Mouse (Mus musculus) forebrain, embryonic 14.5 days (tissue): ENCODE results near the gene Atg5. TPM values are rescaled to one million over a fixed set of nuclear protein-coding genes. Genes with fewer than 3 reads are reported as not detected.

Experiments
- ATAC-seq: fragments of 200-750 bp; cut with Nextera tagmentation; 2 replicates; pipeline ENCODE4 v1.8.0; 2017; ENCODE audit warnings: mild to moderate bottlenecking, moderate library complexity
- DNase-seq: peaks from one replicate; pipeline ENCODE4 v3.0.0-alpha.2; 2015; ENCODE audit warnings: low spot score
- H3K27ac ChIP-seq: fragments of 300-500 bp; sonication (generic); 2 replicates; pipeline ENCODE4 v1.5.1; 2014; ENCODE audit warnings: low read depth, mild to moderate bottlenecking, control low read depth, low read length, moderate library complexity
- H3K27me3 ChIP-seq: fragments of 300-500 bp; sonication (generic); replicated peaks from 2 replicates; pipeline ENCODE4 v1.6.1; 2014; ENCODE audit warnings: low read length, control low read depth, mixed read lengths; ENCODE audit not compliant: control insufficient read depth, insufficient read depth
- H3K36me3 ChIP-seq: fragments of 300-500 bp; sonication (generic); 2 replicates; pipeline ENCODE4 v1.6.1; 2014; ENCODE audit warnings: low read length, control low read depth; ENCODE audit not compliant: control insufficient read depth, insufficient read depth
- H3K4me1 ChIP-seq: fragments of 300-500 bp; sonication (generic); 2 replicates; pipeline ENCODE4 v1.6.1; 2014; ENCODE audit warnings: antibody characterized with exemption, low read length, control low read depth; ENCODE audit not compliant: control insufficient read depth, insufficient read depth
- H3K4me2 ChIP-seq: fragments of 300-500 bp; sonication (generic); 2 replicates; pipeline ENCODE4 v1.6.1; 2014; ENCODE audit warnings: mild to moderate bottlenecking, control low read depth, low read length
- H3K4me3 ChIP-seq: fragments of 300-500 bp; sonication (generic); 2 replicates; pipeline ENCODE4 v1.5.1; 2014; ENCODE audit warnings: low read depth, low read length, control low read depth
- H3K9ac ChIP-seq: fragments of 300-500 bp; sonication (generic); 2 replicates; pipeline ENCODE4 v1.6.1; 2014; ENCODE audit warnings: mild to moderate bottlenecking, low read length, control low read depth, moderate library complexity
- H3K9me3 ChIP-seq: fragments of 300-500 bp; sonication (generic); replicated peaks from 2 replicates; pipeline ENCODE4 v1.6.1; 2016; ENCODE audit warnings: low read length, control low read depth, mixed read lengths; ENCODE audit not compliant: control insufficient read depth
- WGBS: fragments of 180-500 bp; shearing (Covaris S2); extraction: QIAGEN DNeasy Blood & Tissue Kit; methylation state at CpG from one replicate; pipeline ENCODE4 v1.1.7; 2014; 5-methylcytosine and 5-hydroxymethylcytosine counted together
- polyA plus RNA-seq: library from polyadenylated mRNA; unstranded; fragments of >200 nt; fragmentation: Nextera tagmentation; extraction: Ambion mirVana; gene quantifications from 2 replicates; pipeline ENCODE4 v1.2.1, GENCODE M21; 2014

Atg5 gene
- polyA plus RNA-seq, 1 experiment from 2014 or later: 56.2 TPM

- Histone ChIP-seq H3K36me3 (no peaks in the 10 kb centered on the region), H3K27me3 (no peaks in the 10 kb centered on the region), H3K4me2 (peak overlapping the region; percentile 70), H3K9ac (peak overlapping the region; percentile 90; the same call in 1 of the 2 replicates), H3K4me3 (peak overlapping the region; percentile 91), H3K27ac (no peak overlapping the region), H3K9me3 (no peaks in the 10 kb centered on the region), H3K4me1 (peaks cover 16% of the 10 kb centered on the region)
- DNase-seq (no peak), ATAC-seq (no peak)
- 59% methylated on average over 2 of the region's 2 CpGs for WGBS
These were observed 1.1 kb downstream of the Atg5 start for GRCm38 (mm10) chr10:44269211-44269610.

- ATAC-seq (no peak), DNase-seq (no peak)
- Histone ChIP-seq H3K27ac (no peak overlapping the region), H3K9me3 (no peaks in the 10 kb centered on the region), H3K4me2 (no peak overlapping the region), H3K9ac (no peak overlapping the region), H3K36me3 (peaks cover 12% of the 10 kb centered on the region), H3K4me3 (no peak overlapping the region), H3K4me1 (no peaks in the 10 kb centered on the region), H3K27me3 (no peaks in the 10 kb centered on the region)
- WGBS: 82% methylated on average over 1 of the region's 1 CpGs
These were observed 14.2 kb downstream of the Atg5 start for GRCm38 (mm10) chr10:44282323-44282722.

- Histone ChIP-seq H3K9ac (no peak overlapping the region), H3K27ac (no peak overlapping the region), H3K9me3 (no peaks in the 10 kb centered on the region), H3K36me3 (peaks cover 22% of the 10 kb centered on the region), H3K27me3 (no peaks in the 10 kb centered on the region), H3K4me2 (no peak overlapping the region), H3K4me1 (no peaks in the 10 kb centered on the region), H3K4me3 (no peak overlapping the region)
- ATAC-seq (no peak), DNase-seq (no peak)
- WGBS: 78% methylated on average over 1 of the region's 1 CpGs
These were observed 16.9 kb downstream of the Atg5 start for GRCm38 (mm10) chr10:44285106-44285505.

DNA sequence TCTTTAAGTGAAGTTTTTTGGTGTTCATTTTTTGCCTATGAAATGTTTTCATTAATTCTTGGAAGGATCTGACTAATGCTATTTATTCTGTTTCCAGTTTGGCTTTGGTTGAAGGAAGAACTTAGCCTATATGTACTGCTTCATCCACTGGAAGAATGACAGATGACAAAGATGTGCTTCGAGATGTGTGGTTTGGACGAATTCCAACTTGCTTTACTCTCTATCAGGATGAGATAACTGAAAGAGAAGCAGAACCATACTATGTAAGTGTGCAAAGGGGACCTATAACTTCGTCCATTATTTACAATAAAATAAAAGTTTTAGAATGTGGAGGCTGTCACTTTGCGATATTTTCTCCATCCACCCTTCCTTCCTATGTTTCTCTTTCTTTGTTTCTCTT, 17.8 kb downstream of the Atg5 start:
- no peaks in the 10 kb centered on the region for H3K27me3 ChIP-seq
- H3K36me3 ChIP-seq: peaks cover 29% of the 10 kb centered on the region
- H3K4me1 ChIP-seq: no peaks in the 10 kb centered on the region
- H3K9me3 ChIP-seq: no peaks in the 10 kb centered on the region
- H3K4me2 ChIP-seq: no peak overlapping the region
- no peak for ATAC-seq
- H3K9ac ChIP-seq: no peak overlapping the region
- H3K27ac ChIP-seq: no peak overlapping the region
- 91% methylated on average over 4 of the region's 4 CpGs for WGBS
- no peak overlapping the region for H3K4me3 ChIP-seq
- no peak for DNase-seq

GRCm38 (mm10) chr10:44290876-44291275, 22.7 kb downstream of the Atg5 start:
- Histone ChIP-seq H3K27ac (no peak overlapping the region), H3K36me3 (peaks cover 40% of the 10 kb centered on the region), H3K4me3 (no peak overlapping the region), H3K4me2 (no peak overlapping the region), H3K9ac (no peak overlapping the region), H3K4me1 (no peaks in the 10 kb centered on the region), H3K27me3 (no peaks in the 10 kb centered on the region), H3K9me3 (no peaks in the 10 kb centered on the region)
- DNase-seq: no peak
- WGBS: 92% methylated on average over 2 of the region's 2 CpGs
- ATAC-seq: no peak

GRCm38 (mm10) chr10:44292205-44292604, 24.0 kb downstream of the Atg5 start:
- Histone ChIP-seq H3K4me3 (no peak overlapping the region), H3K4me2 (no peak overlapping the region), H3K36me3 (peaks cover 29% of the 10 kb centered on the region), H3K9me3 (no peaks in the 10 kb centered on the region), H3K27me3 (no peaks in the 10 kb centered on the region), H3K9ac (no peak overlapping the region), H3K4me1 (no peaks in the 10 kb centered on the region), H3K27ac (no peak overlapping the region)
- ATAC-seq: peak; percentile 23; the same call in 1 of the 2 replicates
- DNase-seq: peak; percentile 73
- 56% methylated on average over 3 of the region's 3 CpGs for WGBS

- Histone ChIP-seq H3K27ac (no peak overlapping the region), H3K9me3 (no peaks in the 10 kb centered on the region), H3K27me3 (no peaks in the 10 kb centered on the region), H3K9ac (no peak overlapping the region), H3K4me3 (no peak overlapping the region), H3K36me3 (peaks cover 13% of the 10 kb centered on the region), H3K4me1 (no peaks in the 10 kb centered on the region), H3K4me2 (no peak overlapping the region)
- no peak for ATAC-seq
- no peak for DNase-seq
- WGBS: 88% methylated on average over 9 of the region's 9 CpGs
These were observed 31.0 kb downstream of the Atg5 start for GRCm38 (mm10) chr10:44299165-44299564.

- ATAC-seq: no peak
- H3K4me2 ChIP-seq: no peak overlapping the region
- no peak overlapping the region for H3K9ac ChIP-seq
- H3K27me3 ChIP-seq: no peaks in the 10 kb centered on the region
- no peaks in the 10 kb centered on the region for H3K9me3 ChIP-seq
- no peaks in the 10 kb centered on the region for H3K4me1 ChIP-seq
- DNase-seq: no peak
- peaks cover 11% of the 10 kb centered on the region for H3K36me3 ChIP-seq
- H3K4me3 ChIP-seq: no peak overlapping the region
- WGBS: 95% methylated on average over 4 of the region's 4 CpGs
- H3K27ac ChIP-seq: no peak overlapping the region
These were observed 31.9 kb downstream of the Atg5 start for GRCm38 (mm10) chr10:44300078-44300477.

DNA sequence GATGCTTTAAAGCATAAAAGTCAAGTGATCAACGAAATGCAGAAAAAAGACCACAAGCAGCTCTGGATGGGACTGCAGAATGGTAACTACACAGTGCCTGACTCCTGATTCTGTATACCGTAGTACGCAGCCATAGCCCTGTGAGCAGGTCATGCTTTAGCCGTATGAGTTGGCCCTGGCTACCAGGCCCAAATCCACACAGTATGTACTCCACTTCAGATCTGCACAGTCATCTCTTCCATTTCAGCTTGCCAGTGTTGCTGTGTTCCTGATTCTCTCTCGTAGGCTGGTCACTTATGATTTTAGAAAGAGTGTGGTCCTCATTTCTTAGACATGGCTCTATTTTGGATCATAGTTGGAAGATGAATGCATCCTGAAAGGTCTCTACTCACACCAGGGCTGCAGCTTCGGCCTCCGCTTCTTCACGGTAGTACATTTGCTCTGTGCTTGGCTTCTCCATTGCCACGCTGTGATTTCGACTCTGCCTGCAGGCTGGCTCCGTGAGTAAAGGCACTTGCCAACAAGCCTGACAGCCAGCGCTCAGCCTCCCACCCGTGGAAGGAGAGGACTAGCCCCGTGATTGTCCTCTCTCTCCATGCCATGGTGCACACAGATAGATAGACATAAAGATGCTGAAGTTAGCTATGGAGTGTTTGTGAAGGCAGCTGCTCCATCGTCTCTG, 35.6 kb downstream of the Atg5 start:
- Histone ChIP-seq H3K36me3 (peaks cover 11% of the 10 kb centered on the region), H3K27me3 (no peaks in the 10 kb centered on the region), H3K9me3 (no peaks in the 10 kb centered on the region), H3K4me1 (no peaks in the 10 kb centered on the region), H3K4me3 (no peak overlapping the region), H3K9ac (no peak overlapping the region), H3K4me2 (no peak overlapping the region), H3K27ac (no peak overlapping the region)
- DNase-seq (no peak), ATAC-seq (no peak)
- WGBS: 95% methylated on average over 15 of the region's 15 CpGs
